Mouse (Mus musculus) gonadal fat pad, adult 2 months (tissue): ENCODE data around the gene Comtd1. TPM values are rescaled to one million over a fixed set of nuclear protein-coding genes. Genes with fewer than 3 reads are reported as not detected.

Source experiments
- DNase-seq: peaks from one replicate; pipeline ENCODE4 v3.0.0-alpha.2; 2012; ENCODE audit warnings: low read depth
- polyA plus RNA-seq: library from polyadenylated mRNA; depleted of rRNA; stranded (reverse); fragments of >200 nt; gene quantifications from 2 replicates; pipeline ENCODE4 v1.2.3, GENCODE M21; 2012; rRNA removed

Comtd1 gene
- polyA plus RNA-seq = 29.8 and 37.6 TPM in 2 replicates

GRCm38 (mm10) chr14:21848166-21849154, at the start of gene Comtd1:
TSS of gene Comtd1 (minus strand) at chr14:21848977.
- DNase-seq = no peak

GRCm38 (mm10) chr14:21892341-21892659, 43.5 kb upstream of the Comtd1 start:
- no peak for DNase-seq

- no peak for DNase-seq
Measured at GRCm38 (mm10) chr14:21891581-21892340, 43.0 kb upstream of the Comtd1 start.

- peak; percentile 16 for DNase-seq
Measured at GRCm38 (mm10) chr14:21890430-21890829, 41.7 kb upstream of the Comtd1 start.

GRCm38 (mm10) chr14:21866816-21867215, 18.0 kb upstream of the Comtd1 start:
- no peak for DNase-seq

- no peak for DNase-seq
Measured at GRCm38 (mm10) chr14:21866291-21866690, 17.5 kb upstream of the Comtd1 start.

GRCm38 (mm10) chr14:21856886-21857285, 8.1 kb upstream of the Comtd1 start:
- DNase-seq = no peak

- no peak for DNase-seq
Measured at GRCm38 (mm10) chr14:21855961-21856360, 7.2 kb upstream of the Comtd1 start.

GRCm38 (mm10) chr14:21854271-21854670, 5.5 kb upstream of the Comtd1 start:
- DNase-seq = no peak

GRCm38 (mm10) chr14:21853456-21854109, 4.8 kb upstream of the Comtd1 start:
- no peak for DNase-seq

- no peak for DNase-seq
Measured at GRCm38 (mm10) chr14:21851996-21852791, 3.4 kb upstream of the Comtd1 start.

GRCm38 (mm10) chr14:21850419-21851127, 1.8 kb upstream of the Comtd1 start:
- no peak for DNase-seq

- DNase-seq = no peak
Measured at GRCm38 (mm10) chr14:21849524-21850418, 994 bp upstream of the Comtd1 start.

- DNase-seq = no peak
Measured at GRCm38 (mm10) chr14:21847381-21848165, 1.2 kb downstream of the Comtd1 start.

GRCm38 (mm10) chr14:21846827-21847380, 1.9 kb downstream of the Comtd1 start:
- no peak for DNase-seq

- DNase-seq = no peak
Measured at GRCm38 (mm10) chr14:21843263-21843662, 5.5 kb downstream of the Comtd1 start.

GRCm38 (mm10) chr14:21841819-21842592, 6.8 kb downstream of the Comtd1 start:
- no peak for DNase-seq
